Mouse (Mus musculus) cerebellum, adult 2 months (tissue): Measurements from ENCODE around the gene Ndc80.

Experiments
- CTCF ChIP-seq: fragments of 200-500 bp; IDR thresholded peaks from 2 replicates; pipeline ENCODE4 v1.5.1; 2011; ENCODE audit warnings: low read depth, mild to moderate bottlenecking, control low read depth, low read length, moderate library complexity, borderline replicate concordance; ENCODE audit not compliant: insufficient read depth
- POLR2A ChIP-seq: fragments of 200-500 bp; IDR thresholded peaks from 2 replicates; pipeline ENCODE4 v1.6.1; 2011; ENCODE audit warnings: low read length, control low read depth, borderline replicate concordance; ENCODE audit not compliant: insufficient read depth

- TF ChIP-seq CTCF: no peak
- no peak for TF ChIP-seq POLR2A
These were observed 43.1 kb downstream of the Ndc80 start for GRCm38 (mm10) chr17:71483418-71484060.
